Mouse (Mus musculus) heart, postnatal 0 days (tissue): Measurements from ENCODE around the gene Runx1.

ENCODE experiments used
- CTCF ChIP-seq: IDR thresholded peaks from 2 replicates; pipeline ENCODE4 v1.5.1; 2016; ENCODE audit warnings: antibody characterized with exemption, control low read depth, low read depth
- EP300 ChIP-seq: IDR thresholded peaks from 2 replicates; pipeline ENCODE4 v1.6.1; 2016; ENCODE audit warnings: antibody characterized with exemption, low read depth

DNA sequence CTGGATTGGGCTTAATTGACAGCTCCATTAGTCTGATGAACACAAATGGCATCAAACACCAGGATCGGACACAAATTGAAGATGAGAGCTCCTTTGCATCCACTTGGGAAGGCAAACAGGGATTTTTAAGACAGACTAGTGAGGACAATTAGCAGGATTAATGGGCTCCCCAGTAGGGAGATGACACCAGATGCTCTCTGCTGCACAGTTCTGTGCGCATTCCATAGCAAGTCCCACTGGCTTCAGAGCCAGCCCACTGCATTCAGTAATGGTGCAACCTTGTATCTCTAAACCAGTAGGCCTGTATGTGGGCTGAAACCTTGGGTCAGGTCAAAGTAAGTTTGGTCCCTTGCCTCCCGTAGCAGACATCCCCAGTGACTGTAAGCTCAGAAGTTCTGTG, 80.7 kb downstream of the Runx1 start:
- no peak for TF ChIP-seq CTCF
- TF ChIP-seq EP300, result no peak
